Mouse (Mus musculus) liver (tissue): ENCODE data around the gene Sv2b.
"Not testable (repeated sequence)": the region's sequence is repeated elsewhere in the genome, so short reads cannot be mapped to it uniquely, and the experiment has no call there.

Experiments used
- DNase-seq: peaks from one replicate; pipeline ENCODE4 v3.0.0-alpha.2; 2020; ENCODE audit warnings: mixed read lengths

The Sv2b gene

GRCm38 (mm10) chr7:75207965-75208644 lies 101.0 kb downstream of the Sv2b start:
- DNase-seq, result no peak

- no peak for DNase-seq
Measured at GRCm38 (mm10) chr7:75206671-75207070, 102.4 kb downstream of the Sv2b start.

- DNase-seq, result no peak
Measured at GRCm38 (mm10) chr7:75205386-75205785, 103.7 kb downstream of the Sv2b start.

DNA sequence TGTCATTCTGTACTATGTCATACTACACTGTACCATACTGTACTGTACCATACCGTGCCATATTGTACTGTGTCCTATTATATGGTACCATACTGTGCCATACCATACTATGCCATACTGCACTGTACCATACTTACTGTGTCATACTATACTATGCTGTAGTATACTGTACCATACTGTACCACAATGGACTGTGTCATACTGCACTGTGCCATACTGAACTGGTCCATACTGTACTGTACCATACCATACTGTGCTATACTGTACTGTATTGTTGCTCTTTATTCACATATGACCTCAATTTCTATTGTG lies 114.2 kb downstream of the Sv2b start:
- not testable (repeated sequence) for DNase-seq

- no peak for DNase-seq
Measured at GRCm38 (mm10) chr7:75194158-75194918, 114.7 kb downstream of the Sv2b start.

DNA sequence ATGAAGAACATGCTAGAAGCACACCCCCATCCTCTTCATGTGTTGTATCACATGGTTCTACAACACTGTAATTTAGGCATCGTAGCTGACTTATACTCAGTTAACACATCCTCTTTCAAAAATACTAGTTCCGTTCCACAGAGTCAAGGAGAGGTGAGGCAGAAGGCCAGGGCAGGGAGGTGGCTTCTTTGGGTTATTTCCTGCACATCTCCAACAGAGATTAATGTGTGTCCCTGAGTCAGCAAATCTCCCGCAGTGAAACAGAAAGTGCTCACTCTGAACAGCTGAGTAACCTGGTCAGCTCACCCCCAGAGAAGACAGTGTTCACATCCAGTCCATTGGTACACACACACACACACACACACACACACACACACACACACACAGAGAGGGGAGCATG lies 118.9 kb downstream of the Sv2b start:
- DNase-seq, result no peak

DNA sequence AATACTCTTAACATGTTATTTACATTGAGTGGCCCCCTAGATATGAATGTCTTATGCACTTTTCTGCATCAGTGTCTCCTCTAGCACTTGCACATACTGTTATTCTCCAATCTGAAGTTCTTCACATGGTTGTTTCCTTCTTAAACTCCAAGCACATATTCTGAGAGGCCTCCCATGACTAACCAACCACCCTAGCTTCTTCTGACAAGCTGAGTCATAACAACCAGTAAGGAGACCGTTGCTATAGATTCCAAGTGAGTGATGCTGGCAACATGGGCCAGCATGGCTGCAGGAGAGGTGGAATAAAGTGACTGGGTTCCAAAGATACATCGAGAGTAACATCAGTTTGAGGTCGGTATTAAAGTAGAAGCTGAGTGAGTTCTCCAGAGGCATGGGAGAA lies 134.0 kb downstream of the Sv2b start:
- no peak for DNase-seq

GRCm38 (mm10) chr7:75167481-75167880 lies 141.6 kb downstream of the Sv2b start:
- no peak for DNase-seq

GRCm38 (mm10) chr7:75147174-75147573 lies 161.9 kb downstream of the Sv2b start:
- DNase-seq, result no peak

- no peak for DNase-seq
Measured at GRCm38 (mm10) chr7:75142800-75143199, 166.3 kb downstream of the Sv2b start.

- peak; percentile 7 for DNase-seq
Measured at GRCm38 (mm10) chr7:75141919-75142700, 167.0 kb downstream of the Sv2b start.

- no peak for DNase-seq
Measured at GRCm38 (mm10) chr7:75139306-75139705, 169.8 kb downstream of the Sv2b start.

DNA sequence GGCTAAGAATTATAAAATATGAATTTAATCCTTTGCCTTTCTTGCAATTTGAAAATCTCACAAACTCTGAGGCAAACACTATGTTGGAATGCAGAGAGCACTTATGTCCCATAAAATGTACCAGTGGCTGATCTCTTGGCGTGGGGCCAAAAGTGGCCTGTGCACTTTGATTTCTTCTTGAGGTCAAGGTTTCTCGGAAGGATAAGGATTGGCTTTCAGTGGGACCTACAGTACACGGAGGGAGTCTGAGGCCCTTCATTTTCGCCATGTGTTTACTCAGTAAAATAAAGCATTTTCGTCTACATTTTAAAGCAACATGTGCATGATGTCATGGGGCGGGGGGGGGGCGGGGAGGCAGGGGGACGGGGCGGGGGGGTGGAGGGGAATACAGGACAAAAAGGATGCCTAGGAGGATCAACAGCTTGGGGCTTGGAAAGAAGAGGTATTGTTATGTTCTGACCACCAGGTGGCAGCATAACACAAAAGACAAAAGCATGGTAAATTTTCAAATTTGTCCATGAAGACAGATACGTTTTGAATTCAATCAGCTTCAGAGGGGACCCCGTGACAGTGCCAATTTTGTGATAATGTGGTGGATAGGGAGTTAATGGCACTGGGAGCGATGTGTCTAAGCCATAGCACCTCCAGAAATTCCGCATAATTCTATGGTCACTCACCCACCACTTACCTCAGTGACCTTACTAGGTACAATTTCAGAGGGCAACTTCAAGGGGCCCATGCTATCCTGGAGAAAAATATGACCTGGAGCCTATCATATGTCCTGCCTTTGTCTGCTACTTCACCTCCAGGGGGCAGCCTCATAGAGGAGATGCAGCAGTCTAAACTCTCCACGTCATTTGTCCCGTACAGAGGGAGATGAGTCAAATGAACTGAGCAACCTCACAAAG lies 174.1 kb downstream of the Sv2b start:
- no peak for DNase-seq

GRCm38 (mm10) chr7:75128036-75128435 lies 181.0 kb downstream of the Sv2b start:
- DNase-seq, result no peak

DNA sequence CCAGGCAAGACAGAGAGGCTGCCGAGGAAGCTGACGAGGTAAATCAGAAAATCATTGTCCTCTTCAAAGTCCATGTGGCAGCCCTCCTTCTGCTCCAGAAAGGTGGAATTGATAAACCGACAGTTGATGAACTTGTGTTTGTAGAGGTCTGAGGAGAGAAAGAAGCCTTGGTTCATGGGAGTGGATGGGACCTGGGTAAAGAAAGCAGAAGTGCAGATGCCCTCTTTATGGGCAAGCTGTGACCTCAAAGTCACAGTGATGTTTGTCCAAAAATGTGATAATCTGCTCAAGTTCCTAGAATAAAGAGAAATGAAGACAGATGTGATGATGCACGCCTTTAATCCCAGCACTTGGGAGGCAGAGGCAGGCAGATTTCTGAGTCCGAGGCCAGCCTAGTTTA lies 185.0 kb downstream of the Sv2b start:
- no peak for DNase-seq

- DNase-seq, result no peak
Measured at GRCm38 (mm10) chr7:75118022-75118673, 190.9 kb downstream of the Sv2b start.

DNA sequence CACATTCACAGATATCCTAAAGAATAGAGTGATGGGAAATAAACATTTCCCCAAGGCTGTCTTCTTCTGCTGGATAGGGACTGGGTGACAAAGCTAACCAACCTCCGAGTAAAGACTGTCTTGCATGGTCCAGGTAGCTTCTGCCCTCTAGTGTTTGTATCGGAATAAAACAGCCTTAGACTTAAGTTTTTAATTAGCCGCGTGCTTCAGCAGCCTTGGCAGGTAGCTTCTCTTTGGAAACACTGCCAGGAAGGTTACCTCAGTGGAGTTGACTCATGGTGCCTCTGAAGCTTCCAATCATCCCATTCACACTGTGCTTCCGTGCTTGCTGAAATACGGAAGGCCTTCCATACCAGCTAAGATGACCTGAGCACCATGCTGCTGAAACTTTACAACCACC lies 198.4 kb downstream of the Sv2b start:
- no peak for DNase-seq

DNA sequence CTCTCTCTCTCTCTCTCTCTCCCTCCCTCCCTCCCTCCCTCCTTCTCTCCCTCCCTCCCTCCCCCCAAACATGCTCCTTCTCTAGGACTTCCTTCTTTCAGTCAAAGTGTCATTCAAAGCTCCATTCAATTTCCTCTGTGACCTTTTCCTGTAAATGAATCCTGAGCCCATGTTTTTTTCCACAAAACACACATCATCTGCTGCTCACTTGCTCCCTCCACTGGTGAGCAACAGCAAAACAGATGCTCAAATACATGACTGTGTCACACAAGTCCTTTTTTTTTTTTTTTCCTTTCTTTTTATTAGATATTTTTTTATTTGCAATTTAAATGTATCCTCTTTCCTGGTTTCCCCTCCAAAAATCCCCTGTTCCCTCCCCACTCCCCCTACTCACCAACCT lies 201.6 kb downstream of the Sv2b start:
- DNase-seq, result peak; percentile 20

DNA sequence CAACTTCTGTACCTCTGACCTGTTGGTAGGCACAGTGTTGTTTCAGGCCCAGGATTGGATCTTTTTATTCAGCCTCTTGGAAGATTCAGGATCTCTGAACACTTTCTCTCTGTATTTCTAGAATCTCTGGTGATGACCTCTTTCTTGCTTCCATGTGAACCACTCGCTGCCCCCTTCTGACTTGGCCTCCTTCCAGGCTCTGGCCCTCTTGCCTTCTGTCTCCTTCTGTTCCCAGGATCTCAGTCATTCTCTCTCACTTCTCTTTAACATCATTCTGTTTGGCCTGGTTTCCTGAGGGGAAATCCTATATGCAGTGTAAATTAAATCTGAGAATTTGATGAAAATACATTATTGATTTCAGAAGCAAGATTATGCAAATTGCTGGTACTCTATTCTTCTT lies 205.2 kb downstream of the Sv2b start:
- DNase-seq, result no peak

DNA sequence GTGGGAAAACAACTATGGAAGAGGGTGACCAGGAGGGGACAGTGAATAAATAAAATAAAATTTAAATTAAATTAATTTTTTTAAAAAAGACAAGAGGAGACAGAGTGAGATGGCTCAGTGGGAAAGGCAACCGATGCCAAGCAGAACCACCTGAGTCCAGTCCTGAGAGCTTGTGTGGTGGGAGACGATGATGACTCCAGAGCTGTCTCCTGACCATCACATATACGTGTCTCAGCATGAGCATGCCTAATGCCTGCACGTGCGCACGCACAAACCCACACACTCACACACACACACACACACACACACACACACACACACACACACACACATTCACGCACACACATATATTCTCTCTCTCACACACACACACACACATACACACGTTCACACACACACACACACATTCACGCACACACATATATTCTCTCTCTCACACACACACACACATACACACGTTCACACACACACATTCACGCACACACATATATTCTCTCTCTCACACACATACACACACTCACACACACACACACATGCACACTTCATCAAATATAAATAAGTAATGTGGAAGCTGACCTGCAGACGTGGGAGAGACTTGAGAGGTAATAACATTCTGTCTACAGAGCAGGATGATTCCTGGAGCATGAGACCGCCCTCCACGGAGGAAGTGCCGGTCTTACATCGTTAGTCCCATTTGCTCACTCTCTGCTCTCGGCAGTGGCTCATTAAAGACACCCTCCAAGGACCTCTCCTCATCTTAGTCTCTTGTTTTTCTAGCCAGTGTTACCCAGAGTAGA lies 206.3 kb downstream of the Sv2b start:
- no peak for DNase-seq

- no peak for DNase-seq
Measured at GRCm38 (mm10) chr7:75085473-75085872, 223.6 kb downstream of the Sv2b start.
